Mouse (Mus musculus) A20 (cell line): ENCODE results near the gene Rgsl1.

Source experiments
- DNase-seq: peaks from one replicate; pipeline ENCODE4 v3.0.0-alpha.2; 2011; ENCODE audit warnings: low read depth, low spot score

The Rgsl1 gene

DNA sequence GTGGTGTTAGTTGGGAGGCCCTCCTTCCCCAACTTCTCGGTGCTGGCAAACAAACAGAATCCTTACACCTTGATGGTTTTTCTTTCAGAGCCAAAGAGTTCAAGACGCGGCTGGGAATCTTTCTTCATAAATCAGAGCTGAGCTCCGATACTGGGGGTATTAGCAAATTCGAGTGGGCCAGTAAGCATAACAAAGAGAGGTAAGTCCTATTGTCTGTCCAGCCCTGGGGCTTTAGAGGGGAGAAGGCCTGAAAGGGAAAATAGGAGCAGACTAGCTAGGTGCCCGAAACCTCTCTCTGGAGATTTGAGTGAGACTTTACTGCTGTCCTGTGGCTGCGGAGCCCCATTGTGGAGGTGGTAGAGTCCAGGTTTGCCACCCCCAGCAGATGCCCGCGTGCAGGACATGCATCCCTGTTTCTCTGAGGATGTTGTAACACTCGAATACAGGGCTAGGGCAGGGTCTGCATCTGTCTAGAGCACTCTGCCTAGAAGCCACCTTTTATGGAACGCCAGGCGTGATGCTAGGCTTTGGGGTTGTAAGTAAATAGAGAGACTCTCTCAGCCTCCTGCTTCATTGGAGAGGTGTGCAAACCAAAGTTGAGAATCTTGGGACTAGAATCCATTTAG is 103.1 kb downstream of the Rgsl1 start:
- no peak for DNase-seq

DNA sequence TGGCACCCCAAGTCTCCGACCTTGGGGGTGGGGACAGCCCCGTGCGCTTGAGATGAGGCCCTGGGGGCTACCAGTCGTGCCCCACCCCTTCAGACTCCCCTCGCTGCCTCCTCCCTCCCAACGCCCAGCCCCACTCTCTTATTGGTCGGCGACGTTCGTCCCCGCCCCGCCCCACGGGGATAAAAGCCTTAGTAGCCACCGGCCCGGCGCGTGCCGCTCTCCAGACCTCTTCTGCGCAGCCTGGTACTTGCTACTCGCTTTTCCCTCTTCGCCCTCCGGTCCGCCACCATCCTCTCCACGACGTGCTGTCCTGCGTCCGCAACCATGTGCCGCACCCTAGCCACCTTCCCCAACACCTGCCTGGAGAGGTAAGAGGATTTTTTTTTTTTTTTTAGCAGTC is 103.8 kb downstream of the Rgsl1 start, which contains the start of gene Rgs16:
TSS of gene Rgs16 (plus strand) at position 205 of the 400 bp plus-strand sequence.
- no peak for DNase-seq

DNA sequence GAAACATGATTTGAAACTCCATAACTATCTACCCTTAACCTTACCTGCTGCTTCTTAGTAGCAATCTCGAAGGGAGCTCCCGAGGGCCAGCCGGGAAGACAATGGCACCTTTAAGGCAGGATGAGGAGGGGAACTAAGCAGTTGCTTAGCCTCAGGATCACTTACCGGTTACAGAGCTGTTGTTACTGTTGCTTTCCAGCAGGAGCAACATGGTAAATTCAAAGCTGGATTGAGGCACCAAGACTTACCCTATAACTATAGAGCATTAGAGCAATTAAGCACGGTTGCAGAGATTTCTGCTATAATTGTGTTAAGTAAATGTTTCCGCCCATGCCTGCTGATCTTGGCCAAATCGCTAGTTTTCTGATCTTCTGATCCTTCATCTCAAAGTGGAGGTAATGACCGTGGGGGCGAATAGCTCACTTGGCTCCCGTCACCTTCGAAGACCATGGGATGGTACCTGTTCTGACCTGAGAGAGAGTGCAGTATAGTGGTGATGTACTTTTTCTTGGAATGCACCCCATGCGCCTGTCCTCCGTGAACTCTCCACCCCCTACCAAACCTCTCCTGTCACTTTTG is 104.4 kb downstream of the Rgsl1 start:
- no peak for DNase-seq

DNA sequence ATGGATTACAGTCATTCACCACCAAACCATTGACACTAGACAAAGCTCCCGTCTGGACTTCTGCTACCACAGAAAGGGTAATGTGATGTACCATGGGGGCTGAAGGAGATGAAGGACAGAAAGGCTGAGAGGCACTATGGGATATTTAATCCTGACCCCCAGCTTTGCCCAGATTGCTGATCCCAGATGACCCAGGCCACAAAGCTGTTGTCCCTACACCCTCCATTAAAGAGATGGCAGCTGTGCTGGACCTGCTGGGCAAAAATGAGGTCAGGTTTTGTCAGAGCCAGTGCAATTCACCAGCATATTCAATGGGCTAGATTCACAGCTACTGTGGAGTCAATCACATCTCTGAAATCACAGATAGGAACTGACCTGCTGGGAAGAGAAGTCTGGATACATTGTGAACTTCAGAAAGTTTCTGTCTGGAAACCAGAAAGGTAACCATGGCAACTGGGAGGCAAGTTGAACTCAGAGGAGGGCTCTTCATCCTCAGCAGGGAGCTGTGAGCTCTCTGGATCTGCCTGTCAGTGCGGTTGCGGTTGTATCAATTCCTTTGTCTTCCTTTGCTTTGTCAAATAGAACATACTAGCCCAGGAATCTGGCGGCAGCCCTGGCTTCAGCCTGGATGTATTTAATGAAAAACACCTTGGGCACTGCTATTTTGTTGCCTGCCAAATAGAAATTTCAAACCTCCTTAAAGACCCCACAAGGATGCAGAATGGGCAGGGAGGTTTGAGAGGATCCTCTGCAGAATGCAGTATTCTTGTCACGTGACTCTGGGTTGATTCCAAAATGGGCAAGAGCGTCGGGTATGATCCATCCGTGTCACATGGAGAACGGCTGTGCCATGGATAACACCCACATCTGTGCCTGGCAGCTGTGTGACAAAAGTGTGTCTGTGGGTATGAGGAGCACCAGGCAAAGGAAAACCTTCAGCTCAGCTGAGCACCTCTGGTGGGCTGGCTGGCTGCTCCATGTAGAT is 106.5 kb downstream of the Rgsl1 start:
- no peak for DNase-seq

DNA sequence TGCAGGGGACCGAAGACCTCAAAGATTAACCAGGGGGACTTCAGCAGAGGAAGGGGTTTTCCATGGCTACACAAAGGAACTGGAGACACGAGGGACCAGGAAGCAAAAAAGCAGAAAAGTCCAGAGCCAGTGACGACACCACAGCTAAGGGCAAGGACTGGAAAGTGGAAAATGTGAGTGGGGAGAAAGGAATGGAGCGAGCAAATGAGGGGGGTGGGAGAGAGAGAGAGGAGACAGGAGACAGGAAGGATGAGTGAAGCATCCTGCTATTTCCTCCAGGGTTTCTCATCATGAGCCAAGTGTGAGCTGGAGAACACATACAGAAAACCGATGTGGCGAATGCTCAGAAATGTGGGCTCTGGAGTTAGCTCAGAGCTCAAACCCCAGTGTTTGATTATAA is 107.8 kb downstream of the Rgsl1 start:
- DNase-seq: no peak

DNA sequence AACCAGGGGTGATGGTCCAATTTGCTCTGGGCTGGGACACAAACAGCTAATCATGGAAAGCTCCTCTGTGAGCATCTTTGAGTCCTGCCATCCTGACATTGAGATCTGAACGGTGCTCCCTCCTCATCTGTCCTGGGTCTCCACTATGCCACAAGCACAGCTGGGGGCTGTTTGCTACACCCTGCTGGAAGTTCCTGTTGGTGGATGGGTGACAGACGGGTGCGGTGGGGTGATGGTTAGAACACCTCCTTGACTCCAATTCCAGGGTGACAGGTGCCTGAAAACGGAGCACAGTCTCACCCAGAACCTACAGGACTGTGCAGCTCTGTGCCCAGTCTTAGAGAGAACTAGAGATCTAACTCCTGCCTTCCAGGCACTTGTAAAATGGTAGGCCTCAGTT is 109.1 kb downstream of the Rgsl1 start:
- DNase-seq: no peak

DNA sequence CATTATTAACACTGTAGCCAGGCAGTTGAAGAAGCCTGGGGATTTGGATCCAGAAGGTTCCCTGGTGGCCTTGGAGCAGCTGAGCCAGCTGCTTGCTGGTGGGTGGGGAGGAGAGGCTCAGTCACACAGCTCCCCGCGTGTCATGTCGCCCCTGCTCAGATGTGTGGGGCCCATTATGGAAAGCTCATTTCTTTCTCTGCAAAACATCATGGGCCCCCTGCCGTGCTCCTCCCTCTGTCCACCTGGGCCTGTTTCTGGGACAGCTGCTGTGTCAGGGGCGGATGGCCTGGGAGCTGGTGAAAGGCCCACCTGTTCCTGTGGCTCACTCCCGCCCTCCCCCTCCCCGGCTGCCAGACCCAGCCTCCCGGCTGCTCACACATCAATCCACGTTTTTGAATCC is 110.8 kb downstream of the Rgsl1 start:
- no peak for DNase-seq

DNA sequence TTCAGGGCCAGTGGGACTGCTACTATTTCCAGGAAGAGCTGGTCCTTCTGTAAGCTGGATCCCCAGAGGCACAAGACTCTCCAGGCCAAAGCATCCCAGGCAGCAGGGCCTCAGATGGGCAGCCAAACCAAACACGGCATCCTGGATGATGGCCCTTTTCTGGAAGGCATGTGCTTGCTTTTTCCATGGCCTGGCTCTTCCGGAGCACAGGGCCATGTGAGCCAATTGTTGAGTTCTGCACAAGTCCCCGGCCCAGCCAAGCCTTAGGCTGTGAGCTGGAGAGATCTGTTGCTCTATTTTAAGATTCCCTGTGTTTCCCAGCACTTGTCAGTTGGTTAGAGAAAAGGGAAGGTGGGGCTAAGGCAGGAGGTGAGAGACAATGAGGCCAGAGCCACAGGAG is 113.3 kb downstream of the Rgsl1 start:
- no peak for DNase-seq

DNA sequence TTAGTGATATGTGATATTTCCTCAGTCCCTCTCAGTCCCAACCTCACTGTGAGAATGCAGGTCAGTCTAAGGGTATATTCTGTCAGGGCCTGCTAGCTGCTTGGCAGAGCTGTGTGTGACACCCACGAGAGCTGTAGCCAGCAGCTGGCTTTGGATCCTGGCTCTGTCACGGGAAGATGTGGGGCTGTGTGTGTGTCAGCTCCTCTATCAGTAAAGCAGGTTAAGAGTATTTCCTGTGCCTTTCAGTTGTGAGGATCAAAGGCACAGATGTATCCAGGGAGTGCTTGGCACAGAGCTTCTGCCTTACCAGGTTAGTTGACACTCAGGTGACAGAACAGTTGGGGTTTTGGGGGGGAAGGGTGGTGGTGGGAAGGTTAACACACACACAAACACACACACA is 114.1 kb downstream of the Rgsl1 start:
- no peak for DNase-seq
